Mouse (Mus musculus): ENCODE results near the gene Cers6. TPM values are rescaled to one million over a fixed set of nuclear protein-coding genes. Genes with fewer than 3 reads are reported as not detected.

The Cers6 gene
- polyA plus RNA-seq, 1 experiment from 2014 or later, result 3.6 TPM

DNA sequence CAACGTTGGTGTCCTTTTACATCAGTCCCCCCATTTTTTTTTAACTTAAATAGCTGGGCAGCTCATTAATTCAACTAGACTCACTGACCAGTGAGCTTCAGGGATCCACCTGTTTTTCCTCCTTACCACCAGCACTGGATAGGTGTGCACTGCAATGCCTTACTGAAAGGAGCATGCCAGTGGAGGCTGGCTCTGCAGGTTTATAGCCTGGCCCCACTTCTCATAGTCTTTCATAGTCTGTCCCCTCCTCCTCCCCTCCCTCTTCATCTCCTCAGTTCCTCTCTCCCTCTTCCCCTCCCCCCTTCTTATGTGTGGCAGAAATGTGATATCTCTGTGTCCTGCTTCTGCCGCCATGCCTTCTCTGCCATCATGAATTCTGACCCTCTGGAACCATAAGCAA lies 112.5 kb downstream of the Cers6 start:
- H3K36me3 ChIP-seq, result 0 out of 2 replicates have a peak, but pooled peaks cover 6% of the 10 kb centered on the region
- H3K4me1 ChIP-seq (replicated peaks), result peaks cover 31% of the 10 kb centered on the region
- H3K27ac ChIP-seq, result no peak overlapping the region
- no peaks in the 10 kb centered on the region for H3K27me3 ChIP-seq
- no peak for DNase-seq
- H3K9ac ChIP-seq, result no peak overlapping the region
- no peak overlapping the region for H3K4me3 ChIP-seq (replicated peaks)
- no peak for ATAC-seq (ENCODE audit: low read depth)
- 39% methylated on average over 2 of the region's 2 CpGs for WGBS (ENCODE audit: insufficient replicate concordance)
- no peak overlapping the region for H3K4me2 ChIP-seq
- 0 out of 2 replicates have a peak, but pooled peaks cover 4% of the 10 kb centered on the region for H3K9me3 ChIP-seq (replicated peaks)

DNA sequence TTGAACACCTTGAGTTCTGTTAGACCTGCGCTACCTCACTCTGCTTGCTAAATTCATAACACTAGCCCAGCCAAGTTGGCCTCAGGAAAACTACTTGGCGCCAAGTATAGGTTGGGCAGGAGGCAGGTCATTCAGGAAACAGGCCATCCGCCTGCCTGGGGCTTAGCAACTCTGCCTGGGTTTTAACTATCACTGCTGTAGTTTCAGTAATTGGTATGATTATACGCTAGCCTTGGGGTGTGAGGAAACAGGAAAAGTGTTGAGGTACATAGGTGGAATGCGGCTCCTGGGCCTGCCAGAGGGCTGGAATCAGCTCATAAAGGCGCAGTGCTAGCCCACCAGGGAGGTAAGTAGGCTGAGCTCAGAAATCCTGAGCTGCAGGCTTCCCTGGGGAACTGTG lies 114.0 kb downstream of the Cers6 start:
- no peaks in the 10 kb centered on the region for H3K27me3 ChIP-seq
- 0 out of 2 replicates have a peak, but pooled peaks cover under 1% of the 10 kb centered on the region for H3K36me3 ChIP-seq
- H3K4me1 ChIP-seq (replicated peaks), result peaks cover 40% of the 10 kb centered on the region
- no peak overlapping the region for H3K9ac ChIP-seq
- ATAC-seq (ENCODE audit: low read depth) (no peak), DNase-seq (no peak)
- no peak overlapping the region for H3K4me3 ChIP-seq (replicated peaks)
- no peaks in the 10 kb centered on the region for H3K9me3 ChIP-seq (replicated peaks)
- no peak overlapping the region for H3K4me2 ChIP-seq
- H3K27ac ChIP-seq, result peak overlapping the region; percentile 4; the same call in 1 of the 2 replicates
- WGBS (ENCODE audit: insufficient replicate concordance), result 57% methylated on average over 6 of the region's 6 CpGs

DNA sequence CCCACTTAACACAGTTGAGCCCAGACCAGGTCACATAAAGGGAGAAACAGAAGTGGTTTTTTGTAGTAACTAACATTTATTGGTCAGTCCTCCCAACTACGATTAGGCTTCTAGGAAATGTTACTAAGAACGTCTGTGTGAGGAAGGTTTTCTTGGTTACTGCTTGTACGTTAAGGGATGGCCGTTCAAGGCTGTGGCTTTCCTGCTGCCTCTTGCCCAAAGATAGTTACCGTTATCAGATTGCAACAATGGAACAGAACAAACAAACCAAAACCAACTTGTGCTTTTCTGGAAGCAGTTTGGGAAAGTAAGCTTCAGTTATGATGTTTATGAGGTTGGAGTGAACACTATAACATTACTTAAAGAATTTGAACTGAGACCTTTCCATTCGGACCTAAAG lies 114.5 kb downstream of the Cers6 start:
- WGBS (ENCODE audit: insufficient replicate concordance), result 14% methylated on average over 6 of the region's 6 CpGs
- H3K4me1 ChIP-seq (replicated peaks), result peaks cover 40% of the 10 kb centered on the region
- no peak overlapping the region for H3K27ac ChIP-seq
- ATAC-seq (ENCODE audit: low read depth) (no peak), DNase-seq (no peak)
- H3K4me3 ChIP-seq (replicated peaks), result no peak overlapping the region
- no peak overlapping the region for H3K9ac ChIP-seq
- no peaks in the 10 kb centered on the region for H3K27me3 ChIP-seq
- no peaks in the 10 kb centered on the region for H3K36me3 ChIP-seq
- H3K4me2 ChIP-seq, result no peak overlapping the region
- no peaks in the 10 kb centered on the region for H3K9me3 ChIP-seq (replicated peaks)

- ATAC-seq (ENCODE audit: low read depth) (no peak), DNase-seq (no peak)
- Histone ChIP-seq H3K4me3 (replicated peaks) (no peak overlapping the region), H3K9ac (no peak overlapping the region), H3K9me3 (replicated peaks) (no peaks in the 10 kb centered on the region), H3K4me2 (no peak overlapping the region), H3K36me3 (no peaks in the 10 kb centered on the region), H3K27ac (no peak overlapping the region), H3K4me1 (replicated peaks) (peaks cover 53% of the 10 kb centered on the region), H3K27me3 (no peaks in the 10 kb centered on the region)
- 77% methylated on average over 9 of the region's 9 CpGs for WGBS (ENCODE audit: insufficient replicate concordance)
These were observed 117.0 kb downstream of the Cers6 start for GRCm38 (mm10) chr2:68978244-68978643.

- WGBS (ENCODE audit: insufficient replicate concordance), result 14% methylated on average over 12 of the region's 12 CpGs
- Histone ChIP-seq H3K4me3 (replicated peaks) (no peak overlapping the region), H3K4me1 (replicated peaks) (peaks cover 50% of the 10 kb centered on the region), H3K4me2 (peak overlapping the region; percentile 3; the same call in 1 of the 2 replicates), H3K27me3 (no peaks in the 10 kb centered on the region), H3K36me3 (no peaks in the 10 kb centered on the region), H3K9me3 (replicated peaks) (no peaks in the 10 kb centered on the region), H3K27ac (0 out of 2 replicates have a peak overlapping the region, but pooled peaks have one; percentile 7), H3K9ac (no peak overlapping the region)
- no peak for DNase-seq
- peak; percentile 55; the same call in 1 of the 2 replicates for ATAC-seq (ENCODE audit: low read depth)
These were observed 117.7 kb downstream of the Cers6 start for GRCm38 (mm10) chr2:68978660-68979604.

DNA sequence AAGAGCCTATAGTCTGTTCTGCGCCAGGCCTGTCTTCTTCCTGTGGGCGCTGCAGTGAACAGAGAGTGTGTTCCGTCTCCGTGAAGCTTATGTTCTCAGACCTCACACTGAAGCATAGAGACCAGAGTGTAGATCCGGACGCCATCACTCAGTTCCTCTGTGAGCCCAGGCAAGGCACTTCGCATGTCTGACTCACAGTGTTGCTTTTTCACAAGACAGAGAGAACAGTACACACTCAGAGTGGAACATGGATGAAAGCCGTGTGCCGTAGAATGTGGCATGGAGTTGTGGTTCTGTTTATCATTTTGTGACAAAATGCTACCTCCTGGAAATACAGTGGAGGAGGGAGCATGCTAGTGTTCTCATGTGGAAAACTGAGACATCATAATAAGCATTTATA lies 120.1 kb downstream of the Cers6 start:
- no peak overlapping the region for H3K4me2 ChIP-seq
- no peaks in the 10 kb centered on the region for H3K9me3 ChIP-seq (replicated peaks)
- H3K27ac ChIP-seq, result no peak overlapping the region
- H3K4me1 ChIP-seq (replicated peaks), result peaks cover 33% of the 10 kb centered on the region
- H3K9ac ChIP-seq, result no peak overlapping the region
- DNase-seq (no peak), ATAC-seq (ENCODE audit: low read depth) (no peak)
- H3K36me3 ChIP-seq, result no peaks in the 10 kb centered on the region
- no peak overlapping the region for H3K4me3 ChIP-seq (replicated peaks)
- 77% methylated on average over 9 of the region's 9 CpGs for WGBS (ENCODE audit: insufficient replicate concordance)
- H3K27me3 ChIP-seq, result no peaks in the 10 kb centered on the region

DNA sequence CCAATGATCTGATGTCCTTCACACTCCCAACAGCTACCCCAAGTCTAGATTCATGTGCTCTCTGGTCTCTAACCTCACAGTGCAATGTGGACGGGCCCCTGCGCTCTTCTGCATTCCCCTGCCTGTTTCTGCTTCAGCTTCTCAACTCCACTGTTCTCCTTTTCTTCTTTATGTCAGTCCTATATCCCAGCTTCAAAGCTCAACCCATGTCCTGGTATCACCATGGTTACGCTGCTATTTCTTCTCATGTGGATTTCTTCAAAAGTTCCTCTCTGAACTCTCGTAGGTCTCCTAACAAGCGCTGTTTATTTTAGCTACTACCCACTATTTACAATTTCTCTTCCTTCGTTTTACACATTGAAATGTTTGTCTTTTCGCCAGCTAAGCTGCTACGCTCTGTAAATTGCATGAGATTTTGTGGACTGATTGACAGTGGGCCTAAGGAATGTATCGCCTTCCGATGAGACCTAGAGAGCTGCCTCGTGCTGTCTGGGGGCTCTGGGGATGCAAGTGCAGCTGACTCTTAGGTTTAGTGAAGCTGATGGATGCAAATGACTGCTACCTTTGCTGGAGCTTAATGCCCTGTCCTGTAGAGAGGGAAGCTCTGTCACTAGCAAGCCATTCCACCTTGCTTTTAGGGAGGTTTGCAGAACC lies 120.6 kb downstream of the Cers6 start:
- Histone ChIP-seq H3K9me3 (replicated peaks) (no peaks in the 10 kb centered on the region), H3K4me2 (no peak overlapping the region), H3K27me3 (no peaks in the 10 kb centered on the region), H3K27ac (no peak overlapping the region; the same call in 1 of the 2 replicates), H3K9ac (no peak overlapping the region), H3K4me3 (replicated peaks) (no peak overlapping the region), H3K36me3 (no peaks in the 10 kb centered on the region), H3K4me1 (replicated peaks) (peaks cover 30% of the 10 kb centered on the region)
- DNase-seq (no peak), ATAC-seq (ENCODE audit: low read depth) (no peak)
- WGBS (ENCODE audit: insufficient replicate concordance), result 67% methylated on average over 11 of the region's 11 CpGs

GRCm38 (mm10) chr2:68982979-68983378 lies 121.7 kb downstream of the Cers6 start:
- H3K27me3 ChIP-seq, result no peaks in the 10 kb centered on the region
- no peak overlapping the region for H3K4me3 ChIP-seq (replicated peaks)
- H3K9me3 ChIP-seq (replicated peaks), result no peaks in the 10 kb centered on the region
- ATAC-seq (ENCODE audit: low read depth) (no peak), DNase-seq (no peak)
- WGBS (ENCODE audit: insufficient replicate concordance), result 66% methylated on average over 3 of the region's 3 CpGs
- no peak overlapping the region for H3K27ac ChIP-seq
- H3K4me2 ChIP-seq, result no peak overlapping the region
- no peak overlapping the region for H3K9ac ChIP-seq
- H3K4me1 ChIP-seq (replicated peaks), result peaks cover 30% of the 10 kb centered on the region
- no peaks in the 10 kb centered on the region for H3K36me3 ChIP-seq

- H3K27ac ChIP-seq, result no peak overlapping the region
- no peaks in the 10 kb centered on the region for H3K27me3 ChIP-seq
- no peaks in the 10 kb centered on the region for H3K36me3 ChIP-seq
- H3K9ac ChIP-seq, result no peak overlapping the region
- WGBS (ENCODE audit: insufficient replicate concordance), result 63% methylated on average over 3 of the region's 3 CpGs
- H3K4me1 ChIP-seq (replicated peaks), result peaks cover 25% of the 10 kb centered on the region
- H3K4me2 ChIP-seq, result no peak overlapping the region
- no peaks in the 10 kb centered on the region for H3K9me3 ChIP-seq (replicated peaks)
- no peak overlapping the region for H3K4me3 ChIP-seq (replicated peaks)
- DNase-seq (no peak), ATAC-seq (ENCODE audit: low read depth) (no peak)
These were observed 122.2 kb downstream of the Cers6 start for GRCm38 (mm10) chr2:68983431-68983830.

DNA sequence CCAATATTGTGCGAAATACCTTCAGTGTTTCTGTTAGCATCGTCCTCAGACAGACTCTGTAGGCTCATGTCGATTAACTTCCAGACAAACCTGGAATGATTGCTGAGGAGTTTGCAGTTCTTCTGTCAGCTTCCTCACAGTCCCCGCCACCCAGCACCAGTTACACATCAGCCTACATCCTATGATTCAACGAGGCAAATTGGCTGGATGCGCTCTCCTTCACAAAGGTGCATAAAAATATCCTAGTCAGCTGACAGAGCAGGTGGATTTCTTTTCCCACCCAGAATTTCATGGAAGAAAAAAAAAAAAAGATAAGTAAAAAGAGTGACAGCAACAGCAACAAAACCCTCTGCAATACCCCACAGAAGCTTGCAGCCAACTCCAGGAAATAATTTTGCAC lies 127.9 kb downstream of the Cers6 start:
- no peak for ATAC-seq (ENCODE audit: low read depth)

DNA sequence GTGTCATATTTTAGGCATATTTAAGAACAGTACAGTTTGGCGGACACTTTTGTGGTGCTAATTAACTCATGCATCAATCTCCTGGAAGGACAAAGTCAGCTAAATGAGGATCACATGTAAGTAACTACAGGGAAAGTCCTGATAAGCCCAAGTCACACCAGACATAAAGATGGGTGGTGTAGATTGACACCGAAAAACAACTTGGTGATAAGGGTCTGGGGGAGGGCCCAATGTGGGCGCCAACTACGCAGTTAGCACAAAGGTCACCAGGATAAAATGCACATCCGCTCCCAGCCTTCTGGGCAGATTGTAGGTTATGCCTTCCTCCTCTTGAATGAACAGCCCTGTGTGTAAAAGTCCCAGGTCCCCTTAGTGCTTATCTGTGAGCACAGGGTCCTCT lies 131.4 kb downstream of the Cers6 start:
- DNase-seq, result no peak
- H3K27ac ChIP-seq, result no peak overlapping the region
- H3K4me2 ChIP-seq, result no peak overlapping the region
- H3K27me3 ChIP-seq, result no peaks in the 10 kb centered on the region
- H3K9ac ChIP-seq, result no peak overlapping the region
- WGBS (ENCODE audit: insufficient replicate concordance), result 53% methylated on average over 5 of the region's 5 CpGs
- H3K36me3 ChIP-seq, result no peaks in the 10 kb centered on the region
- no peaks in the 10 kb centered on the region for H3K9me3 ChIP-seq (replicated peaks)
- H3K4me3 ChIP-seq (replicated peaks), result no peak overlapping the region
- peaks cover 17% of the 10 kb centered on the region for H3K4me1 ChIP-seq (replicated peaks)
- ATAC-seq (ENCODE audit: low read depth), result 0 out of 2 replicates have a peak, but pooled peaks have one; percentile 20

More for the DNA sequence above, 127.9 kb downstream of the Cers6 start:
- Histone ChIP-seq H3K9ac (no peak overlapping the region), H3K27me3 (no peaks in the 10 kb centered on the region), H3K4me2 (no peak overlapping the region), H3K4me1 (replicated peaks) (peaks cover 7% of the 10 kb centered on the region), H3K9me3 (replicated peaks) (no peaks in the 10 kb centered on the region), H3K4me3 (replicated peaks) (no peak overlapping the region), H3K36me3 (no peaks in the 10 kb centered on the region), H3K27ac (no peak overlapping the region)
- 77% methylated on average over 6 of the region's 6 CpGs for WGBS (ENCODE audit: insufficient replicate concordance)
- DNase-seq, result no peak
